Mouse (Mus musculus): ENCODE measurements around the gene Pqlc3. TPM values are rescaled to one million over a fixed set of nuclear protein-coding genes. Genes with fewer than 3 reads are reported as not detected.

Pqlc3 gene
- total and polyA plus RNA-seq, 3 experiments, result 5.2 to 13.1 TPM; not detected in 1

DNA sequence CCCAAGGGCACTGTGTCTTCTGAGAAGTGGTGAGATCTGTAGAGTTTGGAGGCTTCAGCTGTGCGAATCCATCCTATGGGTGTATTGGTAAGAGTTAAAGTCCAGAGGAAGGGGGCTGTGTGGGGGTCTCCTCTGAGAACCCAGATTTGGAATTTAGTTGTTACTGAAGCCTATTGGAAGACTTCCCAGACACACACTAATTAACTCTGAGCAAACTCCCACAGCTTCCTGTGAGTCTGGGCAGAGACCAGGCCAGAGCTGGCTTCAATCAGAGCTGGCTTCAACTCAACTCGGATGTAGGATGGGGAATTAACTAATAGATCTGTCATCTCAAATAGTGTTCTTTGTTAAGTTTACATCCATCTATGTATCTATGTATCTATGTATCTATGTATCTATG is 15.5 kb upstream of the Pqlc3 start:
- no peaks in the 10 kb centered on the region for H3K79me2 ChIP-seq (ENCODE audit: control insufficient read depth, insufficient read depth, low read length, poor library complexity)
- no peaks in the 10 kb centered on the region for H3K9me3 ChIP-seq (replicated peaks; ENCODE audit: insufficient read depth, low read length)
- no peak overlapping the region for H3K9ac ChIP-seq (ENCODE audit: control insufficient read depth, low read depth, low read length, poor library complexity, severe bottlenecking)
- no peaks in the 10 kb centered on the region for H3K27me3 ChIP-seq (ENCODE audit: control insufficient read depth in 1 of 2, insufficient read depth in 2 of 2, low read length in 2 of 2)
- no peak for DNase-seq (ENCODE audit: low read depth, low spot score)
- peaks cover 5 to 11% of the 10 kb centered on the region in 2 experiments for H3K4me1 ChIP-seq (ENCODE audit: control insufficient read depth in 1 of 2, insufficient read depth in 2 of 2, low read length in 2 of 2)
- H3K36me3 ChIP-seq (ENCODE audit: control insufficient read depth in 1 of 2, insufficient read depth in 2 of 2, low read length in 2 of 2), result peaks cover 0 to 6% of the 10 kb centered on the region in 2 experiments; a peak in 2 of 4 replicates
- no peak overlapping the region for H3K4me3 ChIP-seq (ENCODE audit: control insufficient read depth in 1 of 2, insufficient read depth in 1 of 2, low read depth in 2 of 2, low read length in 2 of 2)
- no peak for TF ChIP-seq USF2 (IDR thresholded peaks at IDR 0.05; ENCODE audit: borderline replicate concordance in 1 of 2, insufficient read depth in 1 of 2, low read depth in 1 of 2, low read length in 2 of 2)
- TF ChIP-seq MYC (IDR thresholded peaks at IDR 0.05; ENCODE audit: low read depth, low read length), result no peak
- no peak for TF ChIP-seq ZMIZ1 (IDR thresholded peaks at IDR 0.05; ENCODE audit: low read depth, low read length)
- TF ChIP-seq ETS1 (IDR thresholded peaks at IDR 0.05; ENCODE audit: low read depth, low read length), result no peak
- TF ChIP-seq POLR2AphosphoS5 (IDR thresholded peaks at IDR 0.05; ENCODE audit: borderline replicate concordance, low read depth, low read length), result no peak
- no peak for TF ChIP-seq CTCF (IDR thresholded peaks at IDR 0.05 in 2 of 3, conservative IDR thresholded peaks at IDR 0.05 in 1 of 3; ENCODE audit: control insufficient read depth in 1 of 3, insufficient read depth in 1 of 3, low read depth in 2 of 3, low read length in 3 of 3, poor library complexity in 1 of 3, severe bottlenecking in 1 of 3)
- no peak for TF ChIP-seq MAX (IDR thresholded peaks at IDR 0.05; ENCODE audit: low read length)
- TF ChIP-seq JUND (IDR thresholded peaks at IDR 0.05; ENCODE audit: low read depth, low read length), result no peak
- no peak overlapping the region for H3K27ac ChIP-seq (ENCODE audit: control insufficient read depth, low read depth, low read length)

DNA sequence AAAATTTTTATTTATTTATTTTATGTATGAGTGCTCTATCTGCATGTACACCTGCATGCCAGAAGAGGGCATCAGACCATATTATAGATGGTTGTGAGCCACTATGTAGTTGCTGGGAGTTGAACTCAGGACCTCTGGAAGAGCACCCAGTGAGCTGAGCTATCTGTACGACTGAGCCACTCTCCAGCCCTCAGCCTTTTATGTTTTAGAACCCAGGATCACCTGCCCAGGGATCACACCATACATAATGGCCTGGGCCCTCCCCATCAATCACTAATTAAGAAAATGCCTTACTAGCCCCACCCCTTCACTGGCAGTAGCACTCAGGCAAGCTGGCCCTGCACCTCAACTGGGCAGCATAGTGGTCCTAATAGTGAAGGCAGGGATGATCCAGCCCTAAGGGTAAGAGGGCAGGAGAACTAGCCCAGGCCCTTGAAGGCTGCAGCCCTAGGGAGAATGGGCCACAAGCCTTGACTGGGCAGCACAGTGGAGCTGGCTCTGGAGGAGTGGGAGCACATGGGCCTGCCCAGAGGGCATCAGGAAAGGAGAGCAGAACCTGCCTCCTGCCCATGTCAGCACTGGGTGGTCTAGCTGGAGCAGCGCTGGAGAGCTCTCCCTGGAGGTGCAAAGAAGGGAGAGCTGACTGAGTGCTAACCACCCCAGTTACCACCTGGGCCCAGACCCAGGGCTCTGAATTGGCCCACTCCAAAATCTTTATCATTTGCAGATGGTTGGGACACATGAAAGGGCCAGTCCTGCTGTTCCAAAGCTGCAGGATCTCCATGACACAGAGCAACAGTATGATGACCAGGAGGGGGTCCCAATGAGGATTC is 12.1 kb upstream of the Pqlc3 start:
- TF ChIP-seq ZC3H11A (IDR thresholded peaks at IDR 0.05; ENCODE audit: low read depth, low read length) (no peak), SMC3 (IDR thresholded peaks at IDR 0.05; ENCODE audit: low read depth, low read length) (no peak), MYC (IDR thresholded peaks at IDR 0.05; ENCODE audit: low read depth, low read length) (no peak), SIN3A (IDR thresholded peaks at IDR 0.05; ENCODE audit: low read length) (no peak), RCOR1 (IDR thresholded peaks at IDR 0.05; ENCODE audit: low read depth, low read length) (no peak), TCF12 (IDR thresholded peaks at IDR 0.05; ENCODE audit: low read depth, low read length) (no peak), UBTF (IDR thresholded peaks at IDR 0.05; ENCODE audit: borderline replicate concordance, insufficient read depth, low read depth, low read length) (no peak), MYB (IDR thresholded peaks at IDR 0.05; ENCODE audit: low read depth, low read length) (no peak), MXI1 (IDR thresholded peaks at IDR 0.05; ENCODE audit: low read depth, low read length) (no peak), NELFE (IDR thresholded peaks at IDR 0.05; ENCODE audit: low read depth, low read length) (no peak), MEF2A (IDR thresholded peaks at IDR 0.05; ENCODE audit: extremely low read depth, insufficient replicate concordance, low read depth, low read length, poor library complexity, severe bottlenecking) (no peak), POLR2AphosphoS2 (IDR thresholded peaks at IDR 0.05; ENCODE audit: low read length) (no peak), USF2 (IDR thresholded peaks at IDR 0.05; ENCODE audit: borderline replicate concordance in 1 of 2, insufficient read depth in 1 of 2, low read depth in 1 of 2, low read length in 2 of 2) (no peak)
- no peaks in the 10 kb centered on the region for H3K9me3 ChIP-seq (replicated peaks; ENCODE audit: insufficient read depth, low read length)
- H3K4me3 ChIP-seq (ENCODE audit: control insufficient read depth in 1 of 2, insufficient read depth in 1 of 2, low read depth in 2 of 2, low read length in 2 of 2), result no peak overlapping the region
- H3K79me2 ChIP-seq (ENCODE audit: control insufficient read depth, insufficient read depth, low read length, poor library complexity), result no peaks in the 10 kb centered on the region
- H3K4me1 ChIP-seq (ENCODE audit: control insufficient read depth in 1 of 2, insufficient read depth in 2 of 2, low read length in 2 of 2), result no peaks in the 10 kb centered on the region
- no peak for DNase-seq (ENCODE audit: low read depth, low spot score)
- H3K36me3 ChIP-seq (ENCODE audit: control insufficient read depth in 1 of 2, insufficient read depth in 2 of 2, low read length in 2 of 2), result no peaks in the 10 kb centered on the region
- H3K27ac ChIP-seq (ENCODE audit: control insufficient read depth, low read depth, low read length), result no peak overlapping the region
- no peaks in the 10 kb centered on the region for H3K27me3 ChIP-seq (ENCODE audit: control insufficient read depth in 1 of 2, insufficient read depth in 2 of 2, low read length in 2 of 2)
- H3K9ac ChIP-seq (ENCODE audit: control insufficient read depth, low read depth, low read length, poor library complexity, severe bottlenecking), result no peak overlapping the region

Measured in MEL (cell line).